Mouse (Mus musculus): ENCODE data around the gene Lrrtm4. TPM values are rescaled to one million over a fixed set of nuclear protein-coding genes. Genes with fewer than 3 reads are reported as not detected.

The Lrrtm4 gene
- total RNA-seq (2021): 10 to 100 TPM; 44.1 to 50.0 TPM
- long read RNA-seq, full-length matches to known transcripts: 4 of 13 reads
- long read RNA-seq, partial matches to known transcripts: 1 of 13 reads
- long read RNA-seq, other reads (novel, unspliced or antisense): 8 of 13 reads

DNA sequence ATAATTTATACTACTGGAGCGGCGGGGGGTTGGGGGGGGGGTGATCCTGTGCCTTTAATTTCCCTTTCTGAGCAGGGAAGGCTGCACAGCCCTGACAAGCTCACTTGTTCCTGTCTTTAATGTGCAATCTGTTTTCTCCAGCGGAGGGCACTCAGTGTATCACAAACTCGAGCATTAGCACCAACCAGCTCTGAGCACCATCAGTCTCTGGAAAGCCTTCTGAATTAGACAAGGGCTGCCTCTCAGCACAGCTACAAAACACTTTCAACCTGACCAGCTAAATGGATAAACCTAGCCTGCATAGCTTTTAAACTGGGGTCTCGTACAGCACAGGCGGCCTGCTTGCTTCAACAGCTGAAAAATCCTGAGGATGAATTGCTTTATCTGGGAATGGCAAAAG lies at the start of gene Lrrtm4:
Gene Lrrtm4, plus strand, starts transcription at position 113 of the 400 bp plus-strand sequence.
- DNase-seq (ENCODE audit: low spot score in 2 of 2): peak; percentile 50 to 68

DNA sequence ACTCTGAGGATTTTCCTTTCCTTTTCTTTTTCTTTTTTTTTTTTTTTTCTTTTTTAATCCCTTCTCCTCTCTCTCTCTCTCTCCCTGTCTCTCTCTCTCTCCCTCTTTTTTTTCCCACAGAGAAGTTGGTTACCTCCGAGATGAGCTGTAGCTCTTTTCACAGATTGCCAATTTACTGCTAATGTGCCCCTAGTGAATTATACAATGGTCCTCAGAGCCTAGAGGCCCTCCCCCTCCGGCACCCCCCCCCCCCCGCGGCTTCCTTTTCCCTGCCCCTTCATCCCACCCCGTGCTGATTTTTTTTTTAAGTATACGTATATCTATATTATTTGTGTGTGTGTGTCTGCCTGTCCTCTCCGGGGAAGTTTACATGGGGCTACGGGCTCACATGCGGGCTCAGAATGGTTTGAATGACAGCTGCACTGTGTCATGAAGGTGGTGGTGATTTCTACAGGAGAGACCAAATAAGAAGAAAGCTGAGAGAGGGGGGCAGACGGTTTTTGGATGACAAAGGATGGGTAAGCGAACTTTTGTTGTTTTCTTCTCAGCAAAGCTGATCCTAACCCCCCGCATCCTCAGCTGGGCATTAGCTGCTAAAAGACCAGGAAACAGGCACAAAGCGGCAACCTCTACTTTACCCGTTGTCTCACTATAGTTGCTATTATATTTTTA lies 648 bp downstream of the Lrrtm4 start:
- peak; percentile 15 to 24 for DNase-seq (ENCODE audit: low spot score in 2 of 2)

DNA sequence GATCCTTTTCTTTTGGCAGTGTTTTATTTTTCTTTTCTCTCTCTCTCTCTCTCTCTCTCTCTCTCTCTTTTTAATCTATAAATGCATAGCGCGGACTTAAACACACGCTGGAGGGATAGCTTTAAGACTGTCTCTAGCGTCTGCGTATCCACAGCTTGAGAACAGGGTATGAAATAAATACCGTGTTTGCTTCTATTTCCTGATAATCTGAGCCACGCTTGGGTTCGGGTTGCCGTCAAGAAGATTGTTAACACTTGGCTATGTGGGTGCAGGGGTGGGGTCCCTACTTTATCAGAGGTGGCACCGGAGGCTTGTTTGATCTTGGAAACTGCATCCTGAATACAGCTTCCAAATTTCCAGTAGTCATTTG lies 1.2 kb downstream of the Lrrtm4 start:
- peak; percentile 23 to 34 for DNase-seq (ENCODE audit: low spot score in 2 of 2)

DNA sequence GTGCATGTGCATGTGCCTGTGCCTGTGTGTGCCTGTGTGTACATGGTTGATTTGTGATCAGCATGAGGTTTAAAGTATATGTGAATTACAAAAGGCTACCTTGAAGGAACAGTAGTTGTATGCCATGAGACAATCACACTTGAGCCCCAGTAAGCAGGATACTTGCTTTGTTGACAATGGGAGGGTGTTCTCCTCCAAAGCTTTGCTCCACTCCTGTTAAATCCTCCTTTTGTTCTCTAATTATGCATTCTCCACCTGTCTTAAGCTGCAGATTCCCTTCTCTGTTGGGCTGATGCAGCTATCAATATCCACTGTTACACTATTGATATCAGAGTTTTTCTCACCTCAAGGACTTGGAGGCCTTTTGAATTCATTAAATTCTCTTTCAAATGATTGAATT lies 38.2 kb downstream of the Lrrtm4 start:
- DNase-seq (ENCODE audit: low spot score in 2 of 2): no peak

DNA sequence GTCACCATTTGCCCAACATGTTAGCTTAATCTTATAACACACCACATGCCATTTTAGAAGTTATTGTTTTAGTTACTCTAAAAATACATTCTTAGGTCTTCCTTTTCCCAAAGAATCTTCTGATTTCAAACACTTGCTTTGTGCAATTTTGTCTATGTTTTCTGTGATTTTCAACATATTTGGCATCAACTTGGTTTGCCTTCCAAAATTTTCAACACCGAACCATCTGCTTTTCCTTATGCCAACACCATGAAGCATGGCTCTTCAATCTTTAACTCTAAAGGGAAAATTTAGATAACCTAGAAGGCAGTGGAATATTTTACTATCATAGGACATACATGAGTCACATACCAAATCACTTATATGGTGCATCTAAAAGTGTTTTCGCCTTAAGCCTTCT lies 59.3 kb downstream of the Lrrtm4 start:
- DNase-seq (ENCODE audit: low spot score in 2 of 2): no peak

DNA sequence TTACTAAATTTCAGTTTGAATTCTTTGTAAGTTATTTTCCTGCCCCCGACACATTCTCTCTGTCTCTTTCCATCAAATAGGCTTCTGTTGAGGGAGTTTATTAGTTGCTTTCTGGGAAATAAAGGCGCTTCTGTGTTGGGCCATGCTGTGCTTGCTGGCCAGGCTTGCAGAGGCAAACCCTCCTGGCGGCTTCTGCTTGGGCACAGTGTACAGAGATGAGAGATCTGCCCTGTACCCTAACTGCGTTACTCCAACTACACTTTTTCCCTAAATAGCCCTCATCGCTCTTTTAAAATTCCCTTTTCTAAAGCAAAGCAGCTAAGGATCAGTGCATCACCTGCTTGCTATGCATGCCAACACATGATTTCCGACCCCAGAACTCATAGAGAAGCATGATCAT lies 60.6 kb downstream of the Lrrtm4 start:
- DNase-seq (ENCODE audit: low spot score in 2 of 2): peak; percentile 9 to 38

DNA sequence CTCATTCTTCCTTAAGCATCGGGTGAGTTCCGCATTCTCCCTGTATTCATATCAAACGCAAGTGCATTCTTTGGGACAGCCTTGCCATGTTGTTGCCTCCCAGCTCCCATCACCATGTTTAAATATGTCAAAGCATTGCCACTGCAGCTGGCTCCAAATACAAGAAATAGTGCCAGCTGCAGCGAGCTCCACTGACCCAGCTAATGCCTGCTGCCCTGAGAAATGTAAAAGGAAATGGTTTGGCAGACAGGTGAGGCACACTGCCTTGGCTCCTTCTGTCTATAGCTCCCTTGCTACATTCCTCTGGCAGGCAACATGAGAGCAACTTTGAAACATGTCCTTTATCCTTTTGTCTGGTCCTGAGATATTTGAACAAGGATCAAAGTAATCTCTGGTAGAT lies 76.2 kb downstream of the Lrrtm4 start:
- DNase-seq (ENCODE audit: low spot score in 2 of 2): no peak

DNA sequence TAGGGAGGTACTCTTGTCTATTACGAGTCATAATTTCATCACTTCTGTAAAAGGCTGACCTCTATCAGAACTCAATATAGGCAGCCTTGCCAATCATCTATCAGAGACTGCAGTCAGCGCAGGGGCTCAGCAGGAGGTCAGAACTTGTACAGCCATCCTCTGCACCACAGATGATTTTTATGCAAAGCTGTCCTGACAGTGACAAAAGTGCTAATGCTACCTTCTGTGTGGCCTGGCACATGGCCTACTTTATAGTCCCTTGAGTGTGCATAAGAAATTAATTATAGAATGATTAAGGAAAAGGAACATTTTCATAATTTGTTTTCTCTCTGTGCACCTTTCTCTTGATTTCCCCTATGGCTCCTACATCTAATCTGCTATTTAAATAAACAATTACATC lies 86.7 kb downstream of the Lrrtm4 start:
- DNase-seq (ENCODE audit: low spot score in 2 of 2): no peak

DNA sequence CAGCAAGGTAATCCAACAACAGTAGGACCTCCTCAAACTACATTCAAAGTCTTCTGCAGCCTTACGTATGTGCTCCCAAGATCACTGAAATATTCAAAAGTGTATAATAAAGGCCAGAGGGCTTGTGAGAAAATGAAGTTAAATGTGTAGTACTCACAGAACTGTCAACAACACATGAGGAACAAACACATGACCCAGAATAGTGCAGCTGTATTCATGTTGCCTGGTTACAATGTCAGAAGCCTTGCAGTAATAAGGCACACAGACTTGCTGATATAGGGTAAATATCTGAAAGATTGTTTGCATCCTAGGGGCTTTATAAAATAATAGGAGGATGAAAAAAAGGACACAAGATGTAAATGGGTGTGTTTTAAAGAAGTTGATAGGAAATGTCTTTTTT lies 87.2 kb downstream of the Lrrtm4 start:
- DNase-seq (ENCODE audit: low spot score in 2 of 2): no peak

DNA sequence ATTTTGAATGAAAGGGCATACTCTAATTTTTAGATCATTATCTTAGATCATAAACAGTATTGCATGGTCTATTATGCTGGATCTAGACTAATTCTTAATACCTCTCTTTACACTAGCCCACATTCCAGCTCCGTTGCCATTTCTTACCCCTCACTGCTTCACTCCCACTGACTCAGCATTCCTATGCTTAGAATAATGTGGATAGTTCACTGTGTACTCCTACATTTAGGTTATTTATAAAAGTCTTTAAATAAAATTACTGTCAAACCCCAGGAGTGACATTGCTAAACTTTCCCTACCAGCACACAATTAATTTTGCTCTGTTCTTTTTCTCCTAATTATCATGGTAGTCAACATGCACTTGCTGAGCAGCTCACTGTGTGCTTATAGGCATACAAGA lies 107.7 kb downstream of the Lrrtm4 start:
- no peak for DNase-seq (ENCODE audit: low spot score in 2 of 2)

DNA sequence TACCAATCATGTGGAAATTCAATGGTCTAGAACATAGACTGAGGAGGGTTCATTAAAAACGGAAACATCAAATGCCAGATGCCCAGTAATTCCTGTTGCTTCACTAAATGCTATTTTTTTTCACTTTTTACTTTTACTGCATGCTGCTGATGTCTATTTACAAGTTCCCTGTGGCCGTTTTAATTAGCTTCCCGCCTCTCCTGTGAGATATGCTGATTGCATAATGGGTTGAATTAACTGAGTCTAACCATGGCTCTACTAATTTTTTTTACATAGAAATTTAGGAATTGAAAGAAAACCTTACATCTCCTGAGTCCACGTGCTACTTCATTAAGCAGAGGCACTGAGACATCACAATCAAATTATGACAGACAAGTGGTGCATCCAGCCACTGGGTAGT lies 143.9 kb downstream of the Lrrtm4 start:
- no peak for DNase-seq (ENCODE audit: low spot score in 2 of 2)

DNA sequence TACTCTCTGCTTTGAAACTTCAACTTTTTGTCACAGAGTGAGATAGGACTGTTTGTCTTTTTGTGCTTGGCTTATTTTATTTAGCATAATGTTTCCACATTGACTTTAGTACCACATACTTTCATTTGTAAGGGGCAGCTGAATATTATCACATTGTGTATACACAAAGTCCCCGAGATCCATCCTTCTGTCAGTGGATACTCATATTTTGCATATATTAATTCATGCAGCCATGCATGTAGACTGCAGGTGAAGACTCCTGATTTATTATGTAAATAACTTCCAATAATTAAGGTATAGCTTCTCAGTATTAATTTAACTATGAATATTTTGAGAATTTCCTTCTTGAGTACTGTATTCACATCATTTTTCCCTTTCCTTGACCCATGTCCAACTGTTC lies 163.2 kb downstream of the Lrrtm4 start:
- no peak for DNase-seq (ENCODE audit: low spot score in 2 of 2)

DNA sequence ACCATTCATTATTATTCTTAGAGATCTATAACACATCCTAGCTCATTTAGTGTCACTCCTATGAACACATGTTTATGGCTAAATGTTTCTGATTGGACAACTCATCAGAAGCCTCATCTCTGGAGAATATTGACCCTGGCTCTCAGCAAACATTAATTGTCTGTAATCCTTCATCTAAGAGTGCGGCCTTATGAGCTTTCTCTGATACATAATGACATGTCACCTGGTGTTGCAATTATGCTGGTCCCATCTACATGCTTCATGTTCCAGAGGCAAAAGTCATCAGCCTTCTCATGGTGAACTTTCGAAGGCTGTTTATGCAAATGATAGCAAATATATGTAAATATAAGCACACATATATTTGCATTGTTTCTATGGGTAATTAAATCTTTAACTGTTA lies 163.7 kb downstream of the Lrrtm4 start:
- no peak for DNase-seq (ENCODE audit: low spot score in 2 of 2)

DNA sequence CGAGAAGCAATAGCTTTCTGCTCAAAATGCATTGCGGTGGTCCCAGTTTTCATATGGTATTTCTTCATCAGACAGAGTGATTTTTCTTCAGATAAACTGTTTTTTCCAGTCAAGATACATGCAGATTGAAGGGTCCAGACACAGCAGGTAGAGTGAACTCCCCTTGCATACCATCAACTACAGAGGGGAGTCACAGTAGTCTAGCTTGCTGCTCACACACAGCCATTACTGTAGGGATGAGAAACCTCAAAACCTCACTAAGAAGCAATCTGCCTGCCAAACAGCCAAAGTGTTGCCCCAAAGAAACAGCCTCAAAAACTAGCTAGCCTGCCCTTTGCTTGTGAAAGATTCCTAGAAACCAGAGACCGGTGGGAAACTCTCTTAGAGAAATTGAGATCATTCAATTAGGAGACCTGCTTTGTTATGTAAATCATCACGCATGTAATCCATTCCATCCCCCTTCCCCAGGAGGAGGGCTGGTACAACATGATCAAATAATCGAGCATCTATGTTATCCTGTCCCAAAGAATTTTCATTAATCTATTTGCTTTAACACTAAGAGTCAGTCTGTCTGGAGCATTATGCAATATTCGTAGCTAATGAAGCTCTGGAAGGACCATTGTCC lies 166.9 kb downstream of the Lrrtm4 start:
- DNase-seq (ENCODE audit: low spot score in 2 of 2): no peak

DNA sequence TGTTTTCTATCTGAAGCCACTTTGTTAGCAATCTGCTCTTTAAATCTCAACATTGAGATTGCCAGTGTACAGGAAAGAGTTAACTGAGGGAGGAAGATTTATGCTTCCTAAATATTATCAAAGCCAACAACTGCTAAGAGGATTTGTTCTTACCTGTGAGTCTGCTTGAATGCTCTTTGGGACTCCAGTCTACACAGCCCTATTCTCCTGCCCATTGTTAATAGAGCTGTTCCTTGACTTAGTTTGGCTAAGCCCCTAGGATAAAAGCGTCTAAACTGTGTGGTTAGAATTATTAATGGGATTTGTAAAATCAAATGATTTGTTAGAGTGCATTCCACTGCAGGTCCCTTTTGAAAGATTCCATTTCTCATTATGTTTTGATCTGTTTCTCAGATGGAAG lies 168.1 kb downstream of the Lrrtm4 start:
- no peak for DNase-seq (ENCODE audit: low spot score in 2 of 2)

DNA sequence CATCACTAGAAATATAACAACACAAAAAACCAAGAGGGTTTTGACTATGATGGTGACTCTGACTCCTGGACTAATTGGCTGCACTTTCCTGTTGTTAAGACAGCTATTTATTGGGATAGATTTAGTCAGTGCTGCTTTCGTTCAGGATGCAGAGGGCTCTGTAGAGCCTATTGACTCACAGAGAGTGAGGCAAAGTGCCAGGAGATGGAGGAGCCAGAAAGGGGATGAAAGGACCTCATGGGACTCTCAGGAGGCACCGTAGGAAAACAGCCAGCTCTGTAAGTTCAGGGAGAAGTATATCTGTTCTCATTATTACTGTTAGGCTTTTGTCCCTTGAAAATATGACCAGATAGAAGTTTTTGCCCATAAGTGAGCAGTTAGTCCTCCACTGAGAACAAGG lies 190.8 kb downstream of the Lrrtm4 start:
- DNase-seq (ENCODE audit: low spot score in 2 of 2): peak in 1 of 2 experiments; percentile 14

DNA sequence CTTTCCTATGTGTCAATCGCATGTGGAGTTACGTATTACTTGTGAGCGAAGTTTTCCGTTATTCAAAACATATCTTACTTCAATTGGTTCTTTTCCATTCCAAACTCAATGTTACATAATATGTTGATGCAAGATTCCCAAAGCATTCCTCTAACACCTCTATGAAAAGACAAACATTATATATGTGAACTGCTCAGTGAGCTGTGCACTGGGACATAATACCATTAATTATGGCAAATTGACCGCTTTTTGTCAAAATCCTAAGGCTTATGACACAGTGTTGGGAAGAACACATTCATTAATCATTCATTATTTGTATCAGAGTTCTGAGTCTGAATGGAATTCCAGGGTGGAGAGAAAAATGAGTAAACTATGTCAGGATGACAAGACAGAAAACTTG lies 191.6 kb downstream of the Lrrtm4 start:
- no peak for DNase-seq (ENCODE audit: low spot score in 2 of 2)

DNA sequence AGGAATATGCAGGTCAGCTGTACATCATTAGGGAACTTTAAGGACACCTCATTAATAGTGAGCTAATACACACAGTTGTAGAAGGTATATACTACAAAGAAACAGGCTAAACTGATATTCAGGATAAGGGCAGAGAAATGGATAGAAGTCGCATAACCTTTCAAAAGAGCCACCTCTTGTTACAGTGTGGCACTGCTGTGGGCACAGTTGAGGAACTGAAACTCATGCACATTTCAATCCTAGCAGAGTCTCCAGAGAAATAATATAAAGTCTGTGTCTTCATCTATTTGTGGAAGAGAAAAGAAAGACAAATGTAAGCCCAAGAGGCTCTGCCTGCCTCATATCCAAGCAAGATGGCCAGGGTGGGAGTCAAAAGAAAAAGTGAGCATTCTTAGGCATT lies 242.9 kb downstream of the Lrrtm4 start:
- no peak for DNase-seq (ENCODE audit: low spot score in 2 of 2)

DNA sequence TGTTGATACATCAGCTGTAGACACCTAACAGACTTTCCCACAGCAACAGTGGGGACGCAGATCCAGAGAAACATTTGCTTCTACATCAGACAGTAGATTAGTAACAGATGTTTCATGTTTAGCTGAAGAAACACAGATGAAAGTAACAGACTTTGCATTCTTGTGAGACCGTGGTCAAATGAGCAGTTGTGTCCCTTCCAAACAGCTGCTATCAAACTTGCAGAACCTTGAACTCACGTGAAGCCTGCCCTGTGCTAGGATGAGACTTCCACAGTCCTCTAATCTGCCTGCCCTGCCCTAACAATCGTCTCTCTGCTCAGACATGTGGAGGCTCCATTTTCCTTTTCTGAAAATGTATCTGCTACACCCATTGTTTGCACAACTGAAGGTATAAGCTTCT lies 245.3 kb downstream of the Lrrtm4 start:
- no peak for DNase-seq (ENCODE audit: low spot score in 2 of 2)

DNA sequence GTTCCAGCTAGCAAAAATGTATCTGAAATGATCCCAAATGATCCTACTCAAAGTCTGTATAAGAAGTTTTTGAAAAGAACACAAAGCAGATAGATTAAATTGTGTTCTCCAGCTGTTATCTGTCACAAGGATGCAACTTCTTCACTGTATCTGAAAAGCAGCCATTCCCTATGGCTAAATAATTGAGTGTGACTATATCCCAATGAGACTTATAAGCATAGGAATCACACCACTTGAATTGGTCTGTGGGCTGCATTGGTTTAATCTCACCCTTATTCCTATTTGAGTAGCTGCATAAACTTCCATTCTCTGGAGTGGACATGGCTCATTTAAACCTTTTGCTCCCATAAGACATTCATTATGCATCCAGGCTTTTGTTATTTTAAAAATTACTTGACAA lies 245.9 kb downstream of the Lrrtm4 start:
- no peak for DNase-seq (ENCODE audit: low spot score in 2 of 2)

DNA sequence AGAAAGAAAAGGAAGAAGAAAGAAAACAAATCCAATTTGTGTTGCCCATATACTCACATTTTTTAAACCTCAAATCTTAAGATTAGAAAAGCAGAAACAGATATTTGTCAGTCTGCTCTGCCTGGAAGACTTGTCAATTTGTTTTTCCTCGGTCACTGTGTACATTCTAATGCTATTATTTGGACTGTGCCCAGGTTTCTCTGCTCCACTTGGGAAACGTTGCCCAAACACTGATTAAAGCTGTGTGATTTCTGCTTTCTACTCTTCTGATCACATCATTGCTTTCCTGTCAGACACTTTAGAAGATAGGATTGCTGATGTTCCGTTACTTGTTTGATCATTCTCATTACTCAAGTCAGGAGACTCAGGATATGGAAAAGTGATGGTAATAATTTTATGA lies 247.1 kb downstream of the Lrrtm4 start:
- no peak for DNase-seq (ENCODE audit: low spot score in 2 of 2)

DNA sequence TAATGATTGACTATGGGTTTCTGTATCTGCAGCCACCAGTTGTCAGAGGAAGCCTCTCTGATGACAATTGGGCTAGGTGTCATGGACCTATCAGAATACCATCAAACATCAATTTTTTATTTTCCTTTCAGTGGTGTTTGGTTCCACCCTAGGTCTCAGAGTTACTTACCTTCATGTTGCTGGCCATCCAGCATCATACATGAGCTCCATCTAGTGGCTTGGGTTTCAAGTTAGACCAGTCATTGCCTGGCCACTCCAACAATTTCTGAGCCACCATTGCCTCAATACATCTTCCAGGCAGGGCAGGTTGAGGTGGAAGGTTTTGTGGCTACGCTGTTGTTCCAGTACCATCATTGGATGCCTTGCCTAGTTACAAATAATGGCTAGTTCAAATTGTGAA lies 268.3 kb downstream of the Lrrtm4 start:
- no peak for DNase-seq (ENCODE audit: low spot score in 2 of 2)

DNA sequence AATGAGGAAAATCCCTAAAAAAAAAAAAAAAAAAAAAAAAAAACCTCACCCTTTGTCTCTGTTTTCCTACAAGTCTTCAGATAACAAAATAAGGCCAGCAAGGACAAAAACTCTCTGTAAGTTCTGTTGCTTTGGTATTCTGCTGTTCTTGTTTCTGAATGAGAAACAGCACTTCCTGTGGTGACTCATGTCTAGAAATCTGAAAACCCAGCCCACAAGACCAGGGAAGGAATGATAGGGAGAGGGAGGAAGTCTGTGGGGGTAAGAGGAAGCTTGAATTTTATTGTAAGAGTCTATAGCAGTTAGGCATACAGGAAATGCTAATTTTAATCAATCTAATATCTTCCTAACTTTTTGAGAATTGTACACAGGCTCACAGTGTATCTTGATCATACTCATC lies 283.2 kb downstream of the Lrrtm4 start:
- DNase-seq (ENCODE audit: low spot score in 2 of 2): no peak

Data from layer of hippocampus, postnatal 10 days (tissue).